Mouse (Mus musculus) testis, postnatal 14 days (tissue): Measurements from ENCODE around the gene Arhgap21.

Experiments
- DNase-seq: peaks from one replicate; pipeline ENCODE4 v3.0.0; 2021; ENCODE audit warnings: low spot score

The Arhgap21 gene

DNA sequence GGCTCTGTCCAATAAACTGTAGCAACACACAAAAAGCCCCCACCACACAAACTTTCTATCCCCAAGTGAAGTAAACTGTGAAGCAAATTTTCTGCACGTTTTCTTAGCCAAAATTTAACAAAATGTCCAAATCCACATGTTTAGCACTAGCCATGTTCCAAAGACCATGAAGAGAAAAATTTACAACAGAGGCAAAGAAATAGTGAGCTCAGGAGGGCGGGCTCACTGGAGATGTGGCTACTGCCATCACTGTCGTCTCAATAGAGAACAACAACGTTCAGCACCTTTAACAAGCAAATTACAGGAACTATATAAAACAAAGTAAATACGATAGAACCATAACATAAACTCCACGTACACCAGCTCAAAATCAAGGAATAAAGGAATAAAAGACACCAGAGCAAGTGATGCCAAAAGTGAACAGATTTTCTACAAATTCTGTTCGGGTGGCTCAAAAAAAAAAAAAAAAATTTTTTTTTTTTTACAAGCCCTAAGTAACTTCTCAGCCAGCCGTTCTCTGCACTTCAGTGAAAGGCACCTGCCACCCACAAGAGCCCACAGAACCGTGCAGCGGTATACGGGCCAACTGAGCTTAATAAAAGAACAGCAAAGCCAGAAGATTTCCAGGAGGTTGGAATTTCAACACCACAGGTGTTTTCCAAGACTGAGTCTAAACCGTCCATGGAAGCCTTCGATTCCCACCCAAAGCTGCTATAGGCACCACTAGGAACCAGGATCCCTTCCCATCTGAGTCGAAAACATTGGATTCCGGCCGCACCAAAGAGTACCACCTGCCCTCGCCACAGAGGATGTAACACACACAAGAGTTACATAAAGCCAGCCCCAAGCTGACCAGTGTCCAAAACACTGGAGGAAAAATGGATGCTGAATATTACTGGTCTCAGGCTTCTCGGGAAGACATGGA is 2.2 kb downstream of the Arhgap21 start:
- no peak for DNase-seq

GRCm38 (mm10) chr2:20965361-20965760 is 3.3 kb downstream of the Arhgap21 start:
- no peak for DNase-seq

DNA sequence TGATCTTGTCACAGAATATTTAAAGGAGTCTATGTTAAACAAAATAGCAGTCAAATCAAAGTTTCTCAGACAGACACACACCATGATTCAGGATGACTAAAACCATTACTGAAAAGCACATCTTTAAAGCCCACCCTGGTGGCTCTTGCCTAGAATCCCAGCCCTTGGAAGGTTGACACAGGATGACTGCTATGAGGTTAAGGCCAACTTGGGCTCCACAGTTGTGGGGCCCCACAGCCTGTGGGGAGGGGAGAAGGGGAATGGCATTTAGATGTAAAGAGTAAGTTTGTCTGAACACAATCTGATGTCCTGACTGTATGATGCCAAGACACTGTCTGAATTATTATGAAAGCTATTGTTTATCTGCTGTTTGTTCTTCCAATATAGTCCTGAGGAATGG is 4.2 kb downstream of the Arhgap21 start:
- no peak for DNase-seq

- DNase-seq: no peak
Measured at GRCm38 (mm10) chr2:20963226-20963805, 5.4 kb downstream of the Arhgap21 start.

DNA sequence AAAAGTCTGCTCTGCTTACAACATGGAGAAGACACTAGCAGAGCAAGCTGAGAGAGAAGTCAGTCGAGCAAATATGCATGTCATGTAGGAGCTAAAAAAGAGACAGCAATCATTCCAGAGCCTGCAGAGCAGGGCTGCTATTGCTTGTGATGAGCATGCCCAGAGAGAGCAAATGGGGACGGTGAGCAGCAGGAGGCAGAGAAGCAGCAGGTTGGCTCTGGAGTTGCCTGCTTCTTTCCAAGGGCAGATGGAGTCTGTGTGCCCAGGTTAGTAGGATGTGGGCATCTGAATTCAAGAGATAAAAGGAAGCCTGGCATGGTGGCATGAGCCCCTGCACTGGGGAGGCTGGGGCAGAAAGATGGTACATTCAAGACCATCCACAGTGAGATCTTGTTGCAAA is 6.4 kb downstream of the Arhgap21 start:
- no peak for DNase-seq

DNA sequence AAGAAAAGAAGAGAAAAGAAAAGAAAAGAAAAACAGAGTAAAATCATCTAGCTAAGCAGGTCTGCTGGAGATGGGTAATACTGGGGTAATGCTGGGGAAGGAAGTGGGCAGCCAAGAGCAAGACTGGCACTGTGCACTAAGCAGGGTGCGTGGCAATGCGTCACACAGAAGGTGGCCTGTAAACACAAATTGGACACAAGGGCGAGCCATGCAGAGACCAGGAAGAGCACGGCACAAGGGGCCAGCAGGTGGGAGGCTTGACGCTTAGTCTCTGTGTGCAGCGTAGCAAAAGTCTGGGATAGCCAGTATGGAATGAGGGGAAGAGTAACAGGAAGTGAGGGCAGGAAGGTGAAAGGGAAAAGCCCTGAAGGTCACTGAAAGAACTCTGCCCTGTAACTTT is 6.9 kb downstream of the Arhgap21 start:
- DNase-seq: no peak

DNA sequence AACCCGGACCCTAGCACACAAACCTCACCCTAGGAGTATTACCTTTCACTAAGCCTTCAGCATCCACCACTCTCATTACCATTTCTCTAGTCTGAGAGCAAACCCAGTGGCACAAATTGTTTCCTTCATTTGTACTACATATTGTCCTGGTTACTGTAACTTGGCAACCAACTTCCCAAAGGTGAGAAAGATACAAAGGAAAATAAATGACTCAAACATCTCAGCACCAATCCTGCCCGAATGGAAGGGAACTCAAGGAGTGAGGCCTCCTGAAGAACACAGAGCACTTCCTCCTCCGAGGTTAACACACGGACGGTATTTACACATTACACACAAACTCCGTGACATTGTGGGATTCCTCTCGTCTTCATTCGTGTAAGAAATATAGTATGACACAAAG is 7.4 kb downstream of the Arhgap21 start:
- no peak for DNase-seq

DNA sequence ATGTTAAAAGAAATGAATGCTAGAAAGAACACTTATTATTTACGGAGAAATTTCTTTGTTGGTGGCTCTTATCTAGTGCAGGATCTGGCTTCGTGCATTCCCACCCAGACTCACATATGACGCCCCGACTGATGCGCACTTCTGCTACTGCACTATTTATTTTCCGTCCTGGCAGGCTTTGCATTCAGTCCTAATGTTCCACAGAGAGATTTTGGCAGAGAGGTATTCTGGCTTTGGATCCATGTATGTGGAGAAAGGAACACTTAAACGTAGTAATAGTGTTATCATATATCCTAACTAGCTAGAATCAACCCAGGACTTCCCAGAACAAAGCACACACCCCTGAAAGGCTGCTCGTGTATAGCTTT is 8.0 kb downstream of the Arhgap21 start:
- DNase-seq: no peak

GRCm38 (mm10) chr2:20959906-20960667 is 8.6 kb downstream of the Arhgap21 start:
- no peak for DNase-seq

DNA sequence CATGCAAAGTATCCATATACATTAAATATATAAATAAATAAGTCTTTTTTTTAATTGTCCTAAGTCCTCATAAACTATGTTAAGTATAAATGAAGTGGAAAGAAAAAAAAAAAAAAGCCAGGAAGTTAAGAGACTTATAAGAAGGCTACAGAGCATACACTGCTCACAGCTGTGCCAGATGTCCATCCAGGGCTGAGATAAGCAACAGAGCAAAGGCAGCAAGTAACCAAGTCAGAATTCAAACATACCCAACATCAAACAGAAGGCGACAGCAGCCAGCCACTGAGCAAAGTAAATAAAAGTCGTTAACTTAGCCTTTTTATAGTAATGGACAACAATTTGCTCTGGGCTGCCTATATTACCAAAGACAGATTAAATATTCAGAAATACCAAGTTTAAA is 9.6 kb downstream of the Arhgap21 start:
- DNase-seq: no peak

- no peak for DNase-seq
Measured at GRCm38 (mm10) chr2:20957995-20958394, 10.7 kb downstream of the Arhgap21 start.

- DNase-seq: no peak
Measured at GRCm38 (mm10) chr2:20956716-20957115, 12.0 kb downstream of the Arhgap21 start.

DNA sequence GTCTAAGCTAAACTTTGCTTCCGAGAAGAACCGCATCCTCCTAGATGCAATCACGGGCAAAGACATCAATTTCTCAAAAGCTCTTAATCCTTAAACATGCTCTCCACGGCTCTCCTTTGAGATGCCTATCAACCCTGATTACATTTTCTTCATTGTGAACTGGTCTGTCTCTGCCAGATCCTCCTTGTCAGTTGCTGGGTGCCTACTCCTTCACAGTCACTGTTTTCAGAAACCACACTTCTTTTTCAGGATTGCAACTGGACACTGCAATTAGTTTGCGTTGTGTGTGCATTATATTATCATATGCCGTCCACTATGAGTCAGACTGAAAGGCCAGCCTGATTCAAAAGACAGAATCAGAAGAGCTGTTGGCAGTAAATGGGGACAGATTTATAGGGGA is 12.7 kb downstream of the Arhgap21 start:
- DNase-seq: no peak

GRCm38 (mm10) chr2:20955376-20955775 is 13.3 kb downstream of the Arhgap21 start:
- no peak for DNase-seq

- DNase-seq: no peak
Measured at GRCm38 (mm10) chr2:20952716-20953115, 16.0 kb downstream of the Arhgap21 start.

DNA sequence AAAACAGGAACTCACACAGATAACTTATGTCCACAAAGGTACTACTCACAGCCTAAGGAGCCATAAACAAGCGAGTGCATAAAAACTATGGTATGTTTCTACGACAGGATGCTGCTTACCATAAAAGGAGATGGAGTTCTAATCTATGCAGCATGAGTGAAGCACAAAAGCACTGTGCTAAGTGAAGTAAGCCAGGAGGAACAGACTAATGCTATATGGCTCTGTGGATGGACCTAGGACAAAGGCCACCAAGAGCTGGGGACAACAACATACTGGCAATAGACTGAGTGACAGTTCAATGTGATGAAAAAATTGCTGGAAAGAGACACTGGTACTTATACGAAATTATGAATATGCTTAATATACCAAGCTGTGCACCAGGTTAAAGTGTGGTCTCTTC is 19.5 kb downstream of the Arhgap21 start:
- DNase-seq: no peak

GRCm38 (mm10) chr2:20947036-20947435 is 21.6 kb downstream of the Arhgap21 start:
- no peak for DNase-seq

DNA sequence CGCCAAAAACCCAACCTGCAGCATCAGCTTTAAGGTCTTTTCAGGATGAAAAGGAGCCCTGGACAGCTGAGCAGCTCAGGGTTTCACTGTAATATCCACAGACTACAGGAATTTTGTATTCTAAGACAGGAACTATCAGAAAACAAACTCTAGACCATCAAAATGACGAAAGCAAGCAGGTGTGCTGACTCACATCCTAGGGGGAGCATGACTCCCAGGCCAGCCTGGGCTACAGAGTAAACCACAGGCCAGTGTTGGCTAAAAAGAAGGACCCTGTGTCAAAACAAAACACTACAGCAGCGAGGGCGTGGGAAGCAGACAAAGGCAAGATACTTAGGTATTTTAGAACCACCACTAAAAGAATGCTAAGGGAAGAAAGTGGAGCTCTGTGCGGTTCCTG is 23.1 kb downstream of the Arhgap21 start:
- DNase-seq: no peak

GRCm38 (mm10) chr2:20943730-20944454 is 24.8 kb downstream of the Arhgap21 start:
- DNase-seq: no peak

- no peak for DNase-seq
Measured at GRCm38 (mm10) chr2:20943222-20943621, 25.5 kb downstream of the Arhgap21 start.

- DNase-seq: no peak
Measured at GRCm38 (mm10) chr2:20942434-20943198, 26.1 kb downstream of the Arhgap21 start.
